Mouse (Mus musculus) adrenal gland, postnatal 36 days (tissue): ENCODE data around the gene Fabp2. TPM values are rescaled to one million over a fixed set of nuclear protein-coding genes. Genes with fewer than 3 reads are reported as not detected.
A peak's percentile ranks its signal among the peaks of the same experiment; 100 is the strongest.
"Not testable (repeated sequence)": the region's sequence is repeated elsewhere in the genome, so short reads cannot be mapped to it uniquely, and the experiment has no call there.

Experiments
- DNase-seq, 2 experiments: peaks; one replicate each; pipeline ENCODE4 v3.0.0; 2021; ENCODE audit warnings: mixed read lengths in 1 of 2
- total RNA-seq, 2 experiments: library from RNA; stranded (reverse); gene quantifications; 2 replicates each; pipeline ENCODE4 v1.2.3; 2021

The Fabp2 gene
- total RNA-seq, 2 experiments from 2014 or later, result not detected

GRCm38 (mm10) chr3:122920572-122921435, 25.9 kb downstream of the Fabp2 start:
- no peak for DNase-seq

GRCm38 (mm10) chr3:122921676-122922527, 27.0 kb downstream of the Fabp2 start:
- DNase-seq, result no peak

- DNase-seq, result no peak
Observed at GRCm38 (mm10) chr3:122923147-122923546, 28.3 kb downstream of the Fabp2 start.

- peak; percentile 99 for DNase-seq
Observed at GRCm38 (mm10) chr3:122924009-122924914, 29.4 kb downstream of the Fabp2 start, which contains the start of gene 1810037I17Rik. Gene 1810037I17Rik, plus strand, starts transcription at chr3:122924203.

- DNase-seq, result no peak
Observed at GRCm38 (mm10) chr3:122929723-122930122, 34.9 kb downstream of the Fabp2 start.

- no peak for DNase-seq
Observed at GRCm38 (mm10) chr3:122932466-122932865, 37.6 kb downstream of the Fabp2 start.

- DNase-seq, result not testable (repeated sequence)
Observed at GRCm38 (mm10) chr3:122937176-122937575, 42.3 kb downstream of the Fabp2 start.

- DNase-seq, result peak; percentile 8 to 58
Observed at GRCm38 (mm10) chr3:122939215-122939614, 44.3 kb downstream of the Fabp2 start.

- DNase-seq, result peak; percentile 51 to 54
Observed at GRCm38 (mm10) chr3:122943387-122943890, 48.6 kb downstream of the Fabp2 start.

Other genes with a start within 250 kb of the Fabp2 start
- 10 to 100 TPM; 36.0 to 58.0 TPM for gene Pde5a, start 166.1 kb upstream of the Fabp2 start, total RNA-seq
- gene Gm10959, start 24.3 kb downstream of the Fabp2 start, total RNA-seq, result not detected
- 10 to 100 TPM; 53.3 to 58.0 TPM for gene 1810037I17Rik, start 29.1 kb downstream of the Fabp2 start, total RNA-seq
- gene Usp53, start 89.4 kb downstream of the Fabp2 start, total RNA-seq, result 10 to 100 TPM; 34.9 to 39.2 TPM
- under 1 TPM in 1 of 2 experiments, not detected in 1; 0.40 TPM for gene Myoz2, start 139.9 kb downstream of the Fabp2 start, total RNA-seq